Mouse (Mus musculus): ENCODE results near the gene Hk2.

GRCm38 (mm10) chr6:82696736-82697135 is 77.5 kb downstream of the Hk2 start:
- no peak for TF ChIP-seq CEBPB (IDR thresholded peaks at IDR 0.05; ENCODE audit: insufficient read depth, poor library complexity, severe bottlenecking)
- TF ChIP-seq MYOG (IDR thresholded peaks at IDR 0.05; ENCODE audit: control insufficient read depth in 1 of 3, insufficient read depth in 1 of 3, insufficient read length in 2 of 3, low read depth in 2 of 3): no peak
- no peak for TF ChIP-seq E2F4 (IDR thresholded peaks at IDR 0.05; ENCODE audit: insufficient read depth)
- TF ChIP-seq POLR2A (IDR thresholded peaks at IDR 0.05; ENCODE audit: insufficient read length, low read depth): no peak
- TF ChIP-seq MAX (IDR thresholded peaks at IDR 0.05; ENCODE audit: low read depth): no peak
- TF ChIP-seq USF1 (IDR thresholded peaks at IDR 0.05; ENCODE audit: low read depth): no peak
- TF ChIP-seq REST (IDR thresholded peaks at IDR 0.05; ENCODE audit: insufficient read depth, insufficient read length): no peak
- TF ChIP-seq SRF (IDR thresholded peaks at IDR 0.05; ENCODE audit: control insufficient read depth, insufficient read length, low read depth): no peak
- TF ChIP-seq TCF12 (IDR thresholded peaks at IDR 0.05; ENCODE audit: insufficient read depth, poor library complexity, severe bottlenecking): no peak
- no peak for TF ChIP-seq POLR2AphosphoS2 (IDR thresholded peaks at IDR 0.05; ENCODE audit: insufficient read length, low read depth)
- no peak for TF ChIP-seq TCF3 (IDR thresholded peaks at IDR 0.05; ENCODE audit: insufficient read length, low read depth)
- TF ChIP-seq MYOD1 (IDR thresholded peaks at IDR 0.05; ENCODE audit: control insufficient read depth in 1 of 3, insufficient read length in 2 of 3, low read depth in 2 of 3): no peak

Data from myocyte (in vitro differentiated cells).